Mouse (Mus musculus) Patski (cell line): ENCODE measurements around the gene Lipc. TPM values are rescaled to one million over a fixed set of nuclear protein-coding genes. Genes with fewer than 3 reads are reported as not detected.
"Not testable (repeated sequence)": the region's sequence is repeated elsewhere in the genome, so short reads cannot be mapped to it uniquely, and the experiment has no call there.

Experiments used
- ATAC-seq: fragments of 100-300 bp; one replicate; pipeline ENCODE4 v1.8.0; 2021
- CTCF ChIA-PET: fragments of 350-600 bp; sonication (Branson Sonifier 250); formaldehyde crosslinking; loops from one replicate; lab custom pipeline; 2022; ENCODE audit warnings: inconsistent platforms; lab: Charles Lee
- POLR2A ChIA-PET: fragments of 350-600 bp; sonication (Branson Sonifier 250); formaldehyde crosslinking; loops from one replicate; lab custom pipeline; 2022; ENCODE audit warnings: antibody characterized with exemption, inconsistent platforms; lab: Charles Lee
- DNase-seq: peaks from one replicate; pipeline ENCODE4 v3.0.0-alpha.2; 2011; ENCODE audit warnings: low read depth, low spot score
- H3K27me3 ChIP-seq: fragments of 371-371 bp; one replicate; pipeline ENCODE4 v1.5.1; 2021
- CTCF ChIP-seq: fragments of 100-300 bp; IDR thresholded peaks from one replicate; pipeline ENCODE4 v1.5.1; 2021
- in situ Hi-C: fragments of 300-500 bp; cut with MboI; formaldehyde crosslinking; loops from 3 replicates; pipeline ENCODE4 v1.11.1; 2018; ENCODE audit warnings: low pct_unique_long_range_greater_than_20kb, mixed read lengths
- polyA plus RNA-seq: library from polyadenylated mRNA; unstranded; gene quantifications from one replicate; pipeline ENCODE4 v1.2.3, GENCODE M21; 2021

The Lipc gene
- polyA plus RNA-seq, 1 experiment from 2014 or later: 0.17 TPM

- CTCF ChIA-PET: no interaction called here
- ATAC-seq (no peak), DNase-seq (no peak)
- no peaks in the 10 kb centered on the region for H3K27me3 ChIP-seq
- in situ Hi-C loops: no loop called here
- POLR2A ChIA-PET: no interaction called here
- no peak for TF ChIP-seq CTCF
Measured at GRCm38 (mm10) chr9:70869169-70869873, 82.7 kb downstream of the Lipc start.

- POLR2A ChIA-PET: no interaction called here
- DNase-seq: no peak
Measured at GRCm38 (mm10) chr9:70867381-70867780, 84.6 kb downstream of the Lipc start.

GRCm38 (mm10) chr9:70864039-70864438, 88.0 kb downstream of the Lipc start:
- POLR2A ChIA-PET: no interaction called here

More at GRCm38 (mm10) chr9:70867381-70867780, 84.6 kb downstream of the Lipc start:
- in situ Hi-C loops: no loop called here
- no peak for TF ChIP-seq CTCF
- H3K27me3 ChIP-seq: no peaks in the 10 kb centered on the region
- CTCF ChIA-PET: no interaction called here
- ATAC-seq: no peak

GRCm38 (mm10) chr9:70863299-70863698, 88.7 kb downstream of the Lipc start:
- H3K27me3 ChIP-seq: no peaks in the 10 kb centered on the region
- no peak for ATAC-seq
- TF ChIP-seq CTCF: no peak
- in situ Hi-C loops: no loop called here
- CTCF ChIA-PET: interaction anchor here (1.4 kb wide), 1 partner anchor 12 kb away, joined by 3 read pairs; no protein-coding TSS in a partner anchor
- DNase-seq: no peak
- POLR2A ChIA-PET: no interaction called here

More at GRCm38 (mm10) chr9:70864039-70864438, 88.0 kb downstream of the Lipc start:
- TF ChIP-seq CTCF: no peak
- no peaks in the 10 kb centered on the region for H3K27me3 ChIP-seq
- DNase-seq (no peak), ATAC-seq (no peak)
- CTCF ChIA-PET: no interaction called here
- in situ Hi-C loops: no loop called here

GRCm38 (mm10) chr9:70859233-70859632, 92.8 kb downstream of the Lipc start:
- ATAC-seq (no peak), DNase-seq (no peak)
- ChIA-PET CTCF (interaction anchor here (1.0 kb wide), 1 partner anchor 26 kb away, joined by 3 read pairs; no protein-coding TSS in a partner anchor), POLR2A (interaction anchor here (1.0 kb wide), 1 partner anchor 15 kb away, joined by 3 read pairs; no protein-coding TSS in a partner anchor)
- TF ChIP-seq CTCF: no peak
- in situ Hi-C loops: no loop called here
- H3K27me3 ChIP-seq: no peaks in the 10 kb centered on the region

- ATAC-seq (no peak), DNase-seq (no peak)
- POLR2A ChIA-PET: no interaction called here
- in situ Hi-C loops: no loop called here
- no peak for TF ChIP-seq CTCF
- H3K27me3 ChIP-seq: no peaks in the 10 kb centered on the region
- CTCF ChIA-PET: interaction anchor here (1.2 kb wide), 1 partner anchor 22 kb away, joined by 3 read pairs; no protein-coding TSS in a partner anchor
Measured at GRCm38 (mm10) chr9:70855868-70856267, 96.2 kb downstream of the Lipc start.

- in situ Hi-C loops: no loop called here
- CTCF ChIA-PET: no interaction called here
Measured at GRCm38 (mm10) chr9:70854950-70855349, 97.1 kb downstream of the Lipc start.

GRCm38 (mm10) chr9:70853081-70853480, 98.9 kb downstream of the Lipc start:
- ATAC-seq, H3K27me3 ChIP-seq, DNase-seq, in situ Hi-C loops, POLR2A ChIA-PET, CTCF ChIA-PET: not testable (repeated sequence)

More at GRCm38 (mm10) chr9:70854950-70855349, 97.1 kb downstream of the Lipc start:
- DNase-seq (no peak), ATAC-seq (no peak)
- POLR2A ChIA-PET: no interaction called here
- no peaks in the 10 kb centered on the region for H3K27me3 ChIP-seq
- no peak for TF ChIP-seq CTCF

- DNase-seq (no peak), ATAC-seq (no peak)
- no peak for TF ChIP-seq CTCF
- in situ Hi-C loops: no loop called here
- no peaks in the 10 kb centered on the region for H3K27me3 ChIP-seq
- ChIA-PET POLR2A (no interaction called here), CTCF (interaction anchor here (1.0 kb wide), 1 partner anchor 11 kb away, joined by 3 read pairs; no protein-coding TSS in a partner anchor)
Measured at GRCm38 (mm10) chr9:70851533-70851932, 100.5 kb downstream of the Lipc start.

- in situ Hi-C loops: no loop called here
- ChIA-PET CTCF (no interaction called here), POLR2A (no interaction called here)
- no peak for TF ChIP-seq CTCF
- H3K27me3 ChIP-seq: no peaks in the 10 kb centered on the region
- ATAC-seq (no peak), DNase-seq (no peak)
Measured at GRCm38 (mm10) chr9:70848135-70848770, 103.8 kb downstream of the Lipc start.

- in situ Hi-C loops: no loop called here
- H3K27me3 ChIP-seq: no peaks in the 10 kb centered on the region
- ATAC-seq (no peak), DNase-seq (no peak)
- CTCF ChIA-PET: no interaction called here
- POLR2A ChIA-PET: no interaction called here
- TF ChIP-seq CTCF: no peak
Measured at GRCm38 (mm10) chr9:70847627-70848051, 104.4 kb downstream of the Lipc start.
